Mouse (Mus musculus) urinary bladder, postnatal 10 days (tissue): ENCODE measurements around the gene Tmem240.
"Not testable (repeated sequence)": the region's sequence is repeated elsewhere in the genome, so short reads cannot be mapped to it uniquely, and the experiment has no call there.

Experiments used
- DNase-seq: peaks from one replicate; pipeline ENCODE4 v3.0.0; 2022; ENCODE audit warnings: low spot score

Gene Tmem240

GRCm38 (mm10) chr4:155734951-155735702 lies 527 bp downstream of the Tmem240 start:
- DNase-seq = no peak

GRCm38 (mm10) chr4:155735788-155736187 lies 1.2 kb downstream of the Tmem240 start:
- DNase-seq = no peak

- DNase-seq = no peak
Observed at GRCm38 (mm10) chr4:155736421-155736820, 1.8 kb downstream of the Tmem240 start.

- DNase-seq = no peak
Observed at GRCm38 (mm10) chr4:155738262-155738661, 3.7 kb downstream of the Tmem240 start.

- DNase-seq = no peak
Observed at GRCm38 (mm10) chr4:155739152-155739551, 4.6 kb downstream of the Tmem240 start.

- no peak for DNase-seq
Observed at GRCm38 (mm10) chr4:155739741-155740636, 5.4 kb downstream of the Tmem240 start.

GRCm38 (mm10) chr4:155740681-155741080 lies 6.1 kb downstream of the Tmem240 start:
- DNase-seq = not testable (repeated sequence)

- DNase-seq = no peak
Observed at GRCm38 (mm10) chr4:155742684-155743083, 8.1 kb downstream of the Tmem240 start.

- DNase-seq = no peak
Observed at GRCm38 (mm10) chr4:155744474-155744873, 9.9 kb downstream of the Tmem240 start.

- DNase-seq = no peak
Observed at GRCm38 (mm10) chr4:155745136-155745535, 10.5 kb downstream of the Tmem240 start.

- DNase-seq = no peak
Observed at GRCm38 (mm10) chr4:155746036-155746548, 11.5 kb downstream of the Tmem240 start.

- no peak for DNase-seq
Observed at GRCm38 (mm10) chr4:155746575-155747490, 12.2 kb downstream of the Tmem240 start.

GRCm38 (mm10) chr4:155757011-155757410 lies 22.4 kb downstream of the Tmem240 start:
- DNase-seq = no peak

- DNase-seq = no peak
Observed at GRCm38 (mm10) chr4:155759862-155760612, 25.4 kb downstream of the Tmem240 start.

GRCm38 (mm10) chr4:155760613-155761355 lies 26.2 kb downstream of the Tmem240 start, which contains the start of gene Atad3a:
TSS of gene Atad3a (minus strand) at chr4:155761093.
- peak; percentile 95 for DNase-seq

GRCm38 (mm10) chr4:155761356-155762099 lies 26.9 kb downstream of the Tmem240 start:
- DNase-seq = no peak

GRCm38 (mm10) chr4:155762357-155762756 lies 27.8 kb downstream of the Tmem240 start:
- no peak for DNase-seq

- DNase-seq = no peak
Observed at GRCm38 (mm10) chr4:155769496-155769879, 34.9 kb downstream of the Tmem240 start.

GRCm38 (mm10) chr4:155769880-155770512 lies 35.4 kb downstream of the Tmem240 start:
- DNase-seq = peak; percentile 75
